Mouse (Mus musculus) hindlimb bud, embryonic 11.5 days (tissue): ENCODE data around the gene Olfr898.

Experiments used
- DNase-seq: peaks from one replicate; pipeline ENCODE4 v3.0.0-alpha.2; 2012; ENCODE audit warnings: low read depth, low spot score; ENCODE audit errors: extremely low spot score

The Olfr898 gene

DNA sequence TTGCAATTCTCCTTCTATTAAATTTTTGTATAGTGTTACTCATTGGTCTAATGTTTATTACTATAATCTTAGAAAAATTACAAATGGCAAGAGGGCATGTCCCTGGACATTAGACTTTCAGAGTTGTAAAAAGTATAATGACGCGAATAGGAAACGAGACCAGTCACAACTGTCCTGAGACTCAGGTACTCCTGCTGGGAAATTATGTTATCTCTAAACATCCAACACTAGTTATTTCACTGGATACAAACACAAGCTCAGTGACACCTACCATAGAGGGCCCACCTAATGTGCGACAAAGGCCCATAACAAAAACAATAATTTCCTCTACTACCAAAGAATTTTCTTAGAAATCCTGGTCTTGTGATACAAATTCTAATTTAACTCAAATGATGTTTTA is at the start of gene Olfr898:
Olfr898 (plus strand) TSS at position 301 of the 400 bp plus-strand sequence.
- no peak for DNase-seq

- no peak for DNase-seq
These were observed 19.5 kb upstream of the Olfr898 start, which contains the start of gene Olfr25 for GRCm38 (mm10) chr9:38328760-38329159. TSS of gene Olfr25 (plus strand) at chr9:38329060.

DNA sequence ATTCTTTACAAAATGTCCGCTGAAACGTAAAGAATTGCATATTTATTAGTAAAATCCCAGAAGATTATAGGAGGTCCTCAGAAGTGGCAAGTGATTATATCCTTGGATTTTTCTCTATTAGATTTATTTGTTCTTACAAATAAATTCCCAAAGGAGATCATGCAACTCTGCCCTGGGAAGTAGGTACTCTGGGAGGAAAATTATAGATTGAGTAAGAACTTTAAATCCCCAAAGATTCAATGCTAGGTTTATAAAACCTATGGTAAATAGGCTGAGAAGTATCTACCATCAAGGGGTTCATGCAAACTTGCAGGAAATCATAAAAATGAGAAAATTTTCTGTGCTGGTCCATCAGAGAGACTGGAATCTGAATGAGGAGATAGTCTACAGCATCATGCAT is 18.4 kb downstream of the Olfr898 start, which contains the start of gene Olfr250:
Olfr250 (plus strand) TSS at position 301 of the 400 bp plus-strand sequence.
- DNase-seq, result no peak

GRCm38 (mm10) chr9:38376786-38377185 is 28.6 kb downstream of the Olfr898 start, which contains the start of gene Olfr251:
TSS of gene Olfr251 (plus strand) at chr9:38377086.
- no peak for DNase-seq

DNA sequence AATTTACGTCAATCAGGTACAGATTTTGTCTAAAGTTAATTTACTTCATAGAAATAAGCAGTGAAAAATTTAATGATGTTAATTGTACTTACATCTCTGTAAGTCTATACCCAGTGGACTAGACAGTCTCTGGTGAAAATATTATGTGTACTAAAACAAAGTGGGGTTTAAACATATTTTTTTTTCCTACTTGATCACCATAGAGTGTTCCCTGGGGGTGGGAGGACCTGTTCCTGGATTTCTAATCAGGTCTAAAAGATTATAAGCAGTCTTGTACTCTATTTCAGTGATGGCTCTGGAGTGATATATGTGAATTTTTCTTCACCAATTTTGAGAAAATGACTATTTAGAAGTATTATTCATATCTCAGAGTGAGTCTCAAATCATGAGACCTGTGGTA is 53.2 kb downstream of the Olfr898 start, which contains the start of gene Olfr147:
Olfr147 (plus strand) TSS at position 301 of the 400 bp plus-strand sequence.
- DNase-seq, result no peak
